Mouse (Mus musculus): ENCODE measurements at regions not wholly inside any gene's neighbourhood (a gene's known extent, or its start where the extent isn't known, plus 50 kb on each side); places are given as distances from the start of the nearest gene placed in this dataset.

DNA sequence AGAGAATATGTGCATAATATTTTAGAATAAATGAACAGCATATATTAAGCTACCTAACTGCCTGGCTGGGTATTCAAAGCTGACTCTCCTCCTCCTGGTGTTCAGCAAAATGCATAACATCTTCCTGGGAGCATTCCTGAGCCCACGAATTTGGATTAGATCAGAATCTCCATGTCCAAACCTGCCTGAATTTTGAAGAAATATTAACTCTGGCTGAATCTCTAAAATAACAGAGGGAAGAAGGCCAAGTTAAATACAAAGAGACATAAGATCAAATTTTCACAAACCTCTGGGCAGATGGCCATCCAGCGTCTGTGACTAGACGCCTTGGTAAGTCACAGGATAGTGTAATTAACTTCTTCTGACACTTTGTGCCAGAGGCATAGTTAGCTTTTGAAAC, 95.2 kb upstream of the Lifr start:
- Histone ChIP-seq H3K9ac (replicated peaks; ENCODE audit: low read depth, low read length) (no peak overlapping the region), H3K27me3 (ENCODE audit: control insufficient read depth, insufficient read depth, low read length) (no peaks in the 10 kb centered on the region), H3K4me3 (ENCODE audit: low read depth, low read length) (no peak overlapping the region), H3K27ac (ENCODE audit: low read depth) (no peak overlapping the region), H3K4me2 (ENCODE audit: low read depth, low read length) (no peak overlapping the region), H3K4me1 (ENCODE audit: control insufficient read depth, insufficient read depth) (peaks cover 11% of the 10 kb centered on the region; the same call in 1 of the 2 replicates), H3K36me3 (replicated peaks; ENCODE audit: control insufficient read depth, insufficient read depth, low read length) (no peaks in the 10 kb centered on the region), H3K9me3 (replicated peaks; ENCODE audit: control insufficient read depth, low read length) (no peaks in the 10 kb centered on the region)
- TF ChIP-seq EP300 (IDR thresholded peaks at IDR 0.05; ENCODE audit: low read depth) (no peak), CTCF (IDR thresholded peaks at IDR 0.05; ENCODE audit: low read depth) (no peak)
- DNase-seq (ENCODE audit: low spot score) (no peak), ATAC-seq (ENCODE audit: insufficient read depth, low read depth) (no peak)
- 64% methylated on average over 3 of the region's 3 CpGs for WGBS

DNA sequence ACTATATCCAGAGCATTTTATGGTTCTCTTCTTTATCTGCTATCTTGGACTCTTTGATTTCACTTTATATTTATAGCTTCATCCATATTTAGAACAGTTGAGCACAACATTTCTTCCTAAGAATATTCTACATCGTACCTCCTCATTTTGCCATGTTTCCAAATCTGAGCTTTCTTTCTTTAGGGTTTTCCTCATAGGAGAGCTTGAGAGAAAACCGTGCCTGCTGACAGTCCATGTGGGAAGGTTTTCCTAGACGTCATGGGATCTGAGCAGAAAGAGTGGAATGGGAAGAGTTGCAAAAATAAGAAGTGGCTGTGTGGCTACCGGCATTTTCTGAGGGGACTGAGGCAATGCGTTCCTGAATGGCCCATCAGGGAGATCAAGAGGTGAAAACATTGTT, 92.5 kb upstream of the Lifr start:
- Histone ChIP-seq H3K4me2 (ENCODE audit: low read depth, low read length) (no peak overlapping the region), H3K4me1 (ENCODE audit: control insufficient read depth, insufficient read depth) (0 out of 2 replicates have a peak, but pooled peaks cover 4% of the 10 kb centered on the region), H3K27me3 (ENCODE audit: control insufficient read depth, insufficient read depth, low read length) (no peaks in the 10 kb centered on the region), H3K27ac (ENCODE audit: low read depth) (no peak overlapping the region), H3K36me3 (replicated peaks; ENCODE audit: control insufficient read depth, insufficient read depth, low read length) (no peaks in the 10 kb centered on the region), H3K9ac (replicated peaks; ENCODE audit: low read depth, low read length) (no peak overlapping the region), H3K4me3 (ENCODE audit: low read depth, low read length) (no peak overlapping the region), H3K9me3 (replicated peaks; ENCODE audit: control insufficient read depth, low read length) (no peaks in the 10 kb centered on the region)
- ATAC-seq (ENCODE audit: insufficient read depth, low read depth) (no peak), DNase-seq (ENCODE audit: low spot score) (no peak)
- 77% methylated on average over 5 of the region's 5 CpGs for WGBS
- TF ChIP-seq CTCF (IDR thresholded peaks at IDR 0.05; ENCODE audit: low read depth) (no peak), EP300 (IDR thresholded peaks at IDR 0.05; ENCODE audit: low read depth) (no peak)

DNA sequence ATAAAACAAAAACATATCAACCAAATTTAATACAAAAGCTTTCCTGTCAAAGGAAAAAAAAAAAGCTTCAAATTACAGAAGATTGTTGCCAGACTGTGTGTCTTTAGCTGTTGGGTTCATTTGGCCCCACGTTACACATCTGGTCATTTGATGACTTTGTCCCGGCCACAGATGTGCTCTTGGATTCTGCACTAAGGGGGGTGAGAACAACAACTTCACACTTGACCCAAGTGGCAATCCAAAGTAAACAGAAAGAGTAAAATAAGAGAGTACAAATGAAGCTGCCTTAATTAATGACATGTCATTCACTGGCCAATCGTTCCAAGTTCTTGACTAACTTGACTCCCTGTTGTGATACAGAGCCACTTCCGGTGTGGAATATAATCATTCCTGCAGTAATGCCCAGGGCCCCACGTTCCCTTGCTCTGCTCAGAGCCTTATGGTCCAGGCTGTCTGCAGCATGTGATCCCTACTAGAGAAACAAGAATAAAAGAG, 91.8 kb upstream of the Lifr start:
- Histone ChIP-seq H3K9ac (replicated peaks; ENCODE audit: low read depth, low read length) (no peak overlapping the region), H3K4me3 (ENCODE audit: low read depth, low read length) (no peak overlapping the region), H3K9me3 (replicated peaks; ENCODE audit: control insufficient read depth, low read length) (no peaks in the 10 kb centered on the region), H3K27ac (ENCODE audit: low read depth) (no peak overlapping the region), H3K4me1 (ENCODE audit: control insufficient read depth, insufficient read depth) (no peaks in the 10 kb centered on the region), H3K27me3 (ENCODE audit: control insufficient read depth, insufficient read depth, low read length) (no peaks in the 10 kb centered on the region), H3K4me2 (ENCODE audit: low read depth, low read length) (no peak overlapping the region), H3K36me3 (replicated peaks; ENCODE audit: control insufficient read depth, insufficient read depth, low read length) (no peaks in the 10 kb centered on the region)
- 79% methylated on average over 5 of the region's 5 CpGs for WGBS
- DNase-seq (ENCODE audit: low spot score), result no peak
- TF ChIP-seq EP300 (IDR thresholded peaks at IDR 0.05; ENCODE audit: low read depth), result no peak
- TF ChIP-seq CTCF (IDR thresholded peaks at IDR 0.05; ENCODE audit: low read depth), result no peak
- no peak for ATAC-seq (ENCODE audit: insufficient read depth, low read depth)

DNA sequence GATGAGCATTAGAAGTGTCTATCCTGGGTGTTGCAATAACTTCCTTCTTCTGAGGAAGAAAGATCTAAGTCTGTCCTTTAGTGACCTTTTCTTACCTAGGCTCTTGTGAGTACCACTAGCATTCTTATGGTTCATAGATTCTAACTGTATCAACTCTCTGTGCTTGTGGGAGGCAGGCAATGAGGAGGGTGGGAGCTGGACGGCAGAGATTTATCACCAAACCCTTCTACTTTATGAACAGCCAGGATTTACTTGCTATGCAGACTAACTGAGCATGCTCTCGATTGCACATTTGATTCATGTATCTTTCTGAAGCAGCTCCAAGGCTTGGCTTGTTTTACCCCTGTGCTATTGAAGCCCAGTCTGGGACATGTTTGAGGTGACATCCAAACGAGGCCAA, 90.7 kb upstream of the Lifr start:
- DNase-seq (ENCODE audit: low spot score) (no peak), ATAC-seq (ENCODE audit: insufficient read depth, low read depth) (no peak)
- Histone ChIP-seq H3K27ac (ENCODE audit: low read depth) (no peak overlapping the region), H3K4me2 (ENCODE audit: low read depth, low read length) (no peak overlapping the region), H3K27me3 (ENCODE audit: control insufficient read depth, insufficient read depth, low read length) (no peaks in the 10 kb centered on the region), H3K9ac (replicated peaks; ENCODE audit: low read depth, low read length) (no peak overlapping the region), H3K9me3 (replicated peaks; ENCODE audit: control insufficient read depth, low read length) (no peaks in the 10 kb centered on the region), H3K36me3 (replicated peaks; ENCODE audit: control insufficient read depth, insufficient read depth, low read length) (no peaks in the 10 kb centered on the region), H3K4me1 (ENCODE audit: control insufficient read depth, insufficient read depth) (no peaks in the 10 kb centered on the region), H3K4me3 (ENCODE audit: low read depth, low read length) (no peak overlapping the region)
- no peak for TF ChIP-seq EP300 (IDR thresholded peaks at IDR 0.05; ENCODE audit: low read depth)
- TF ChIP-seq CTCF (IDR thresholded peaks at IDR 0.05; ENCODE audit: low read depth), result no peak
- WGBS, result 67% methylated on average over 3 of the region's 3 CpGs

DNA sequence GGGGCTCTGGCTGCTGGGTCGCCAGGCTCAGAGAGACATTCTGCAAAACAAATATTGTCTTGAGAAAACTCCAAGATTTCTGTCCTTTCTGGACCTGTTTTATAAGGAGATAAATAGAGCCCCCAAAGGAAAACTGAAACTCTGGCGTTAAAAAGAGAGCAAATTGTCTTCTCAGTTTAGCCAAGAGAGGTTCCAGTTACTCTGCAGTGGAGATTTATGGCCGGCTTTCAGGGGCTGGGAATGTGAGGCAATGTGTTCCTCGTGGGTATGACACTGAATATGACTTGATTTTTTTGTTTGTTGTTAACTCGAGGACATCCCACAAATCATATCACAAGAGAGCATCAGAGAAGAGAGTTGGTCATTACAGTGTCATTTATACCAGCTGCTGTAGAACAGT, 88.2 kb upstream of the Lifr start:
- Histone ChIP-seq H3K36me3 (replicated peaks; ENCODE audit: control insufficient read depth, insufficient read depth, low read length) (no peaks in the 10 kb centered on the region), H3K9ac (replicated peaks; ENCODE audit: low read depth, low read length) (no peak overlapping the region), H3K4me2 (ENCODE audit: low read depth, low read length) (no peak overlapping the region), H3K9me3 (replicated peaks; ENCODE audit: control insufficient read depth, low read length) (no peaks in the 10 kb centered on the region), H3K4me1 (ENCODE audit: control insufficient read depth, insufficient read depth) (no peaks in the 10 kb centered on the region), H3K4me3 (ENCODE audit: low read depth, low read length) (no peak overlapping the region), H3K27me3 (ENCODE audit: control insufficient read depth, insufficient read depth, low read length) (no peaks in the 10 kb centered on the region), H3K27ac (ENCODE audit: low read depth) (no peak overlapping the region)
- WGBS, result 49% methylated on average over 5 of the region's 5 CpGs
- DNase-seq (ENCODE audit: low spot score) (no peak), ATAC-seq (ENCODE audit: insufficient read depth, low read depth) (no peak)
- TF ChIP-seq EP300 (IDR thresholded peaks at IDR 0.05; ENCODE audit: low read depth) (no peak), CTCF (IDR thresholded peaks at IDR 0.05; ENCODE audit: low read depth) (no peak)

DNA sequence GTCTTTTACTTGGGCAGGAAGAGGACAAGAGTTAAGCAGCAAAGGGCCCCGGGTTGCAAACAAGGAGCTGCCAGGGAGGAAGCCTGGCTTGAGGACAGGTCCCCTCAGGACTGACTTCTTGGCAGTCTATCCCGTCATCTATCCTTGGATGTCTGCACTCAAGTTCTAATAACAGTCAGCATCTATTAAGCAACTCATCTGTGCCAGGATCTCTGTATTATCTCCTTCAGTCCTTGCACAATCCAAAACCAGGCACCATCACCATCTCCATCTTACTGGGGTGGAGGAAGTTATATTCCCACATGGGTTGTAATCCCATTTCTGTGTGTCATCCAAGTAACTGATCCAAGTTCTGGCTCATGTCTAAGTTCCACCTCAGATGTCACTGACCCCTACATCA, 87.1 kb upstream of the Lifr start:
- no peaks in the 10 kb centered on the region for H3K4me1 ChIP-seq (ENCODE audit: control insufficient read depth, insufficient read depth)
- H3K27me3 ChIP-seq (ENCODE audit: control insufficient read depth, insufficient read depth, low read length), result no peaks in the 10 kb centered on the region
- 60% methylated on average over 2 of the region's 2 CpGs for WGBS
- no peak overlapping the region for H3K4me3 ChIP-seq (ENCODE audit: low read depth, low read length)
- DNase-seq (ENCODE audit: low spot score) (no peak), ATAC-seq (ENCODE audit: insufficient read depth, low read depth) (no peak)
- no peak overlapping the region for H3K4me2 ChIP-seq (ENCODE audit: low read depth, low read length)
- H3K9me3 ChIP-seq (replicated peaks; ENCODE audit: control insufficient read depth, low read length), result no peaks in the 10 kb centered on the region
- no peak overlapping the region for H3K9ac ChIP-seq (replicated peaks; ENCODE audit: low read depth, low read length)
- no peaks in the 10 kb centered on the region for H3K36me3 ChIP-seq (replicated peaks; ENCODE audit: control insufficient read depth, insufficient read depth, low read length)
- H3K27ac ChIP-seq (ENCODE audit: low read depth), result no peak overlapping the region
- TF ChIP-seq CTCF (IDR thresholded peaks at IDR 0.05; ENCODE audit: low read depth) (no peak), EP300 (IDR thresholded peaks at IDR 0.05; ENCODE audit: low read depth) (no peak)

Measured in heart, postnatal 0 days (tissue).